Mouse (Mus musculus): ENCODE data around the gene Lyzl4. TPM values are rescaled to one million over a fixed set of nuclear protein-coding genes. Genes with fewer than 3 reads are reported as not detected.

Lyzl4 gene
- total and polyA plus RNA-seq, 3 experiments = not detected

GRCm38 (mm10) chr9:121635835-121636576 lies 5.9 kb downstream of the Lyzl4 start:
- no peak overlapping the region for H3K27ac ChIP-seq (ENCODE audit: control insufficient read depth, low read depth, low read length)
- no peak overlapping the region for H3K4me3 ChIP-seq (ENCODE audit: control insufficient read depth in 1 of 2, insufficient read depth in 1 of 2, low read depth in 2 of 2, low read length in 2 of 2)
- H3K36me3 ChIP-seq (ENCODE audit: control insufficient read depth in 1 of 2, insufficient read depth in 2 of 2, low read length in 2 of 2) = no peaks in the 10 kb centered on the region
- no peak for DNase-seq (ENCODE audit: low read depth, low spot score)
- H3K9ac ChIP-seq (ENCODE audit: control insufficient read depth, low read depth, low read length, poor library complexity, severe bottlenecking) = no peak overlapping the region
- H3K4me1 ChIP-seq (ENCODE audit: control insufficient read depth in 1 of 2, insufficient read depth in 2 of 2, low read length in 2 of 2) = no peaks in the 10 kb centered on the region
- no peaks in the 10 kb centered on the region for H3K27me3 ChIP-seq (ENCODE audit: control insufficient read depth in 1 of 2, insufficient read depth in 2 of 2, low read length in 2 of 2)
- no peaks in the 10 kb centered on the region for H3K79me2 ChIP-seq (ENCODE audit: control insufficient read depth, insufficient read depth, low read length, poor library complexity)
- TF ChIP-seq JUND (IDR thresholded peaks at IDR 0.05; ENCODE audit: low read depth, low read length) (no peak), MYB (IDR thresholded peaks at IDR 0.05; ENCODE audit: low read depth, low read length) (no peak), BHLHE40 (IDR thresholded peaks at IDR 0.05; ENCODE audit: borderline replicate concordance, low read depth, low read length) (no peak), MYC (IDR thresholded peaks at IDR 0.05; ENCODE audit: low read depth, low read length) (no peak), NELFE (IDR thresholded peaks at IDR 0.05; ENCODE audit: low read depth, low read length) (no peak), EP300 (IDR thresholded peaks at IDR 0.05; ENCODE audit: low read depth in 1 of 2, low read length in 2 of 2) (no peak), RCOR1 (IDR thresholded peaks at IDR 0.05; ENCODE audit: low read depth, low read length) (no peak)
- H3K9me3 ChIP-seq (replicated peaks; ENCODE audit: insufficient read depth, low read length) = no peaks in the 10 kb centered on the region

- no peak for DNase-seq (ENCODE audit: low read depth, low spot score)
- Histone ChIP-seq H3K27ac (ENCODE audit: control insufficient read depth, low read depth, low read length) (no peak overlapping the region), H3K79me2 (ENCODE audit: control insufficient read depth, insufficient read depth, low read length, poor library complexity) (no peaks in the 10 kb centered on the region), H3K9me3 (replicated peaks; ENCODE audit: insufficient read depth, low read length) (no peaks in the 10 kb centered on the region), H3K36me3 (ENCODE audit: control insufficient read depth in 1 of 2, insufficient read depth in 2 of 2, low read length in 2 of 2) (no peaks in the 10 kb centered on the region), H3K9ac (ENCODE audit: control insufficient read depth, low read depth, low read length, poor library complexity, severe bottlenecking) (no peak overlapping the region), H3K4me1 (ENCODE audit: control insufficient read depth in 1 of 2, insufficient read depth in 2 of 2, low read length in 2 of 2) (no peaks in the 10 kb centered on the region), H3K27me3 (ENCODE audit: control insufficient read depth in 1 of 2, insufficient read depth in 2 of 2, low read length in 2 of 2) (no peaks in the 10 kb centered on the region), H3K4me3 (ENCODE audit: control insufficient read depth in 1 of 2, insufficient read depth in 1 of 2, low read depth in 2 of 2, low read length in 2 of 2) (no peak overlapping the region)
- no peak for TF ChIP-seq USF2 (IDR thresholded peaks at IDR 0.05; ENCODE audit: borderline replicate concordance in 1 of 2, insufficient read depth in 1 of 2, low read depth in 1 of 2, low read length in 2 of 2)
Measured at GRCm38 (mm10) chr9:121633306-121633705, 8.6 kb downstream of the Lyzl4 start.

GRCm38 (mm10) chr9:121632891-121633290 lies 9.0 kb downstream of the Lyzl4 start:
- H3K9ac ChIP-seq (ENCODE audit: control insufficient read depth, low read depth, low read length, poor library complexity, severe bottlenecking) = no peak overlapping the region
- H3K36me3 ChIP-seq (ENCODE audit: control insufficient read depth in 1 of 2, insufficient read depth in 2 of 2, low read length in 2 of 2) = no peaks in the 10 kb centered on the region
- no peak for TF ChIP-seq MAFK (IDR thresholded peaks at IDR 0.05; ENCODE audit: borderline replicate concordance, low read depth, low read length)
- TF ChIP-seq BHLHE40 (IDR thresholded peaks at IDR 0.05; ENCODE audit: borderline replicate concordance, low read depth, low read length) = no peak
- no peak for TF ChIP-seq ZC3H11A (IDR thresholded peaks at IDR 0.05; ENCODE audit: low read depth, low read length)
- no peak for TF ChIP-seq USF1 (IDR thresholded peaks at IDR 0.05; ENCODE audit: low read depth, low read length)
- no peak for TF ChIP-seq MXI1 (IDR thresholded peaks at IDR 0.05; ENCODE audit: low read depth, low read length)
- TF ChIP-seq RAD21 (IDR thresholded peaks at IDR 0.05; ENCODE audit: low read depth, low read length) = no peak
- no peak for TF ChIP-seq NRF1 (IDR thresholded peaks at IDR 0.05; ENCODE audit: insufficient read depth, low read depth, low read length, poor library complexity, severe bottlenecking)
- no peak for TF ChIP-seq TBP (IDR thresholded peaks at IDR 0.05; ENCODE audit: low read depth, low read length)
- no peak for TF ChIP-seq CTCF (IDR thresholded peaks at IDR 0.05 in 2 of 3, conservative IDR thresholded peaks at IDR 0.05 in 1 of 3; ENCODE audit: control insufficient read depth in 1 of 3, insufficient read depth in 1 of 3, low read depth in 2 of 3, low read length in 3 of 3, poor library complexity in 1 of 3, severe bottlenecking in 1 of 3)
- no peak for TF ChIP-seq RCOR1 (IDR thresholded peaks at IDR 0.05; ENCODE audit: low read depth, low read length)
- no peak for TF ChIP-seq MAX (IDR thresholded peaks at IDR 0.05; ENCODE audit: low read length)
- TF ChIP-seq ETS1 (IDR thresholded peaks at IDR 0.05; ENCODE audit: low read depth, low read length) = no peak
- no peak for TF ChIP-seq JUND (IDR thresholded peaks at IDR 0.05; ENCODE audit: low read depth, low read length)
- no peak for TF ChIP-seq SIN3A (IDR thresholded peaks at IDR 0.05; ENCODE audit: low read length)
- no peak for TF ChIP-seq USF2 (IDR thresholded peaks at IDR 0.05; ENCODE audit: borderline replicate concordance in 1 of 2, insufficient read depth in 1 of 2, low read depth in 1 of 2, low read length in 2 of 2)
- no peak for TF ChIP-seq NELFE (IDR thresholded peaks at IDR 0.05; ENCODE audit: low read depth, low read length)
- no peak for TF ChIP-seq POLR2AphosphoS2 (IDR thresholded peaks at IDR 0.05; ENCODE audit: low read length)
- no peak for TF ChIP-seq E2F4 (IDR thresholded peaks at IDR 0.05; ENCODE audit: borderline replicate concordance, low read depth, low read length)
- no peak for TF ChIP-seq ZKSCAN1 (IDR thresholded peaks at IDR 0.05; ENCODE audit: low read depth, low read length)
- no peak for TF ChIP-seq TCF12 (IDR thresholded peaks at IDR 0.05; ENCODE audit: low read depth, low read length)
- no peak overlapping the region for H3K4me3 ChIP-seq (ENCODE audit: control insufficient read depth in 1 of 2, insufficient read depth in 1 of 2, low read depth in 2 of 2, low read length in 2 of 2)
- H3K9me3 ChIP-seq (replicated peaks; ENCODE audit: insufficient read depth, low read length) = no peaks in the 10 kb centered on the region
- H3K27me3 ChIP-seq (ENCODE audit: control insufficient read depth in 1 of 2, insufficient read depth in 2 of 2, low read length in 2 of 2) = no peaks in the 10 kb centered on the region
- no peaks in the 10 kb centered on the region for H3K79me2 ChIP-seq (ENCODE audit: control insufficient read depth, insufficient read depth, low read length, poor library complexity)
- H3K4me1 ChIP-seq (ENCODE audit: control insufficient read depth in 1 of 2, insufficient read depth in 2 of 2, low read length in 2 of 2) = no peaks in the 10 kb centered on the region
- no peak overlapping the region for H3K27ac ChIP-seq (ENCODE audit: control insufficient read depth, low read depth, low read length)
- no peak for DNase-seq (ENCODE audit: low read depth, low spot score)
